Mouse (Mus musculus) intestine, embryonic 15.5 days (tissue): ENCODE measurements around the gene Hmbs. TPM values are rescaled to one million over a fixed set of nuclear protein-coding genes. Genes with fewer than 3 reads are reported as not detected.

Experiments used
- ATAC-seq: fragments of 200-750 bp; cut with Nextera tagmentation; 2 replicates; pipeline ENCODE4 v1.8.0; 2017; ENCODE audit warnings: moderate TSS enrichment, moderate library complexity
- H3K27ac ChIP-seq: fragments of 300-500 bp; sonication (generic); 2 replicates; pipeline ENCODE4 v1.5.1; 2015; ENCODE audit warnings: mild to moderate bottlenecking, inconsistent platforms
- H3K27me3 ChIP-seq: fragments of 300-500 bp; sonication (generic); replicated peaks from 2 replicates; pipeline ENCODE4 v1.6.1; 2015; ENCODE audit warnings: inconsistent platforms
- H3K36me3 ChIP-seq: fragments of 300-500 bp; sonication (generic); 2 replicates; pipeline ENCODE4 v1.6.1; 2015; ENCODE audit warnings: inconsistent platforms
- H3K4me1 ChIP-seq: fragments of 300-500 bp; sonication (generic); replicated peaks from 2 replicates; pipeline ENCODE4 v1.6.1; 2015; ENCODE audit warnings: inconsistent platforms
- H3K4me2 ChIP-seq: fragments of 300-500 bp; sonication (generic); replicated peaks from 2 replicates; pipeline ENCODE4 v1.6.1; 2015; ENCODE audit warnings: mild to moderate bottlenecking, inconsistent platforms
- H3K4me3 ChIP-seq: fragments of 300-500 bp; sonication (generic); replicated peaks from 2 replicates; pipeline ENCODE4 v1.5.1; 2015; ENCODE audit warnings: inconsistent platforms
- H3K9ac ChIP-seq: fragments of 300-500 bp; sonication (generic); 2 replicates; pipeline ENCODE4 v1.6.1; 2015; ENCODE audit warnings: inconsistent platforms
- H3K9me3 ChIP-seq: fragments of 300-500 bp; sonication (generic); 2 replicates; pipeline ENCODE4 v1.6.1; 2016; ENCODE audit warnings: inconsistent platforms
- WGBS: fragments of 180-500 bp; shearing (Covaris S2); methylation state at CpG from one replicate; pipeline ENCODE4 v1.1.7; 2015; 5-methylcytosine and 5-hydroxymethylcytosine counted together
- polyA plus RNA-seq: library from polyadenylated mRNA; unstranded; fragments of >200 nt; fragmentation: Nextera tagmentation; extraction: Ambion mirVana; gene quantifications from 2 replicates; pipeline ENCODE4 v1.2.1, GENCODE M21; 2015

The Hmbs gene
- polyA plus RNA-seq, 1 experiment from 2014 or later = 128 TPM

DNA sequence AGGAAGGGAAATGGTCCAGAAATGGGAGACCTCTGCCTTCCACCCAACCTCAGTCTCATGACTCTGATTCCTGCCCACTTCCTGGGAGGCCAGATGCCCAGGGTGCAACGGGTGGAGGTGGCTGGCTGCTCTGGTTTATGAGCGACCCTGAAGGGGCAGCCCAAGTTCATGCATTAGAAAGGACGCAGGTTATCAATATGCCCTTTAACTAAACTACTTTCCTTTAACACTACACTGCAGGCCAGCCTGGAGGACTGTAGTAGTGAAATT lies 25.3 kb downstream of the Hmbs start:
- peak overlapping the region; percentile 97 for H3K4me3 ChIP-seq
- peaks cover 16% of the 10 kb centered on the region for H3K36me3 ChIP-seq
- no peaks in the 10 kb centered on the region for H3K9me3 ChIP-seq
- peak overlapping the region; percentile 86 for H3K4me2 ChIP-seq
- H3K27me3 ChIP-seq = no peaks in the 10 kb centered on the region
- no peak for ATAC-seq
- WGBS = 26% methylated on average over 3 of the region's 3 CpGs
- H3K9ac ChIP-seq = peak overlapping the region; percentile 83
- peaks cover 25% of the 10 kb centered on the region for H3K4me1 ChIP-seq
- H3K27ac ChIP-seq = peak overlapping the region; percentile 55

DNA sequence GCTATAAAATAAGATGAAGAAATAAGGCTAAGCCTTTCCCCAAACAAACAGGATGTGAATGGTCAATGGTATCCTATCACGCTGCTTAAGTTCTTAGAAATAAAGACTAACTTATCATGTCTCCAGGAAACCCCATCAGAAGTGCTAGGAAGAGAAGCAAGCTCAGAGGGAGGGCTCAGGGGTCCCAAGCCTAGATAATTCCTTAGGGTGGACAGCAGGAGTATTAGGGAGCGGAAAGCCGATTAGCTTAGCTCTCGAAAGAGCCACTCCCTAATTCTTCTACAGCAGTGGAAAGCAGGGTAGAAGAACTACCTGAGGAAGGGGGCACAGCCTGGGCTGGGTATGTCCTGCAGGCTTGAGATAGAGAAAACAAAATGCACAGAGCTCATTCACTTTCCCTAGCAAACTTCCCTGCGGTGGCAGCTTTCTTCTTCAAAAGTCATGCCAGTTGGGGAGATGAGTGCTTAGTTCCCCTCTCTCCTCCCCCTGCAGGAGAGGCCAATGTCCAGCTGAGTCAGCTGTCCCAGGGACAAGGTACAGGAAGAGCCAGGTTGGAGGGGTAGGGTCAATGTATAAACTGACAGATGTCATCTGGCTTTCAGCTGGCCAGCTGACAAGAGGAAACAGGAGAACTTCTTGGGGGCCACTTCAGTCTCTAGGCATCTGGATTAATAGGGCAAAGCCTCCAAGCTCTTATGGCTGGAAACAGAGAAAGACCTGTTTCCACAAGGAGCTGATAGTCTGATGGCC lies 25.8 kb downstream of the Hmbs start:
- peak overlapping the region; percentile 97 for H3K4me3 ChIP-seq
- peaks cover 21% of the 10 kb centered on the region for H3K36me3 ChIP-seq
- ATAC-seq = peak; percentile 21; the same call in 1 of the 2 replicates
- peaks cover 25% of the 10 kb centered on the region for H3K4me1 ChIP-seq
- H3K4me2 ChIP-seq = peak overlapping the region; percentile 86
- H3K9ac ChIP-seq = peak overlapping the region; percentile 83; the same call in 1 of the 2 replicates
- H3K27me3 ChIP-seq = no peaks in the 10 kb centered on the region
- 55% methylated on average over 5 of the region's 5 CpGs for WGBS
- H3K27ac ChIP-seq = peak overlapping the region; percentile 55; the same call in 1 of the 2 replicates
- H3K9me3 ChIP-seq = no peaks in the 10 kb centered on the region

DNA sequence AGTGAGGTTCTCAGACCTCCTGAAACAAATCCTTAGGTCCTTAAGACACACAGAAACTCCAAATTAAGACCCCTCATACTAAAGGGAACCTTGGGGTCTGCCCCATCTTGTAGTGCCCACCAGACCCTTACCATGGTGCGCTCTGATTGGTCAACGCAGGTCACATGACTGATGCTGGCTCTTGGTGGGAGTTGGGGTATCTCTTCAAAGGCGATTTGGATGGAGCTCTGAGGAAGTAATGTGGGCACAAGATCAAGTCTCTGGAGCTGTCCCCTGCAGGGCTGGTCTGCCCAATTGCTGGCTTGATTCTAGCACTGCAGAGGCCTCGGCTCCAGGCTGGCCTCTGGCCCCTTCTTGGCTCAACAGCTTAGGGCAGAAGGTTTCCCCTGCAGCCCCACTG lies 26.6 kb downstream of the Hmbs start:
- Histone ChIP-seq H3K36me3 (peaks cover 24% of the 10 kb centered on the region), H3K27ac (no peak overlapping the region), H3K4me2 (peak overlapping the region; percentile 86; the same call in 1 of the 2 replicates), H3K27me3 (no peaks in the 10 kb centered on the region), H3K4me1 (peaks cover 25% of the 10 kb centered on the region), H3K4me3 (no peak overlapping the region), H3K9ac (no peak overlapping the region), H3K9me3 (no peaks in the 10 kb centered on the region)
- 71% methylated on average over 4 of the region's 4 CpGs for WGBS
- no peak for ATAC-seq

DNA sequence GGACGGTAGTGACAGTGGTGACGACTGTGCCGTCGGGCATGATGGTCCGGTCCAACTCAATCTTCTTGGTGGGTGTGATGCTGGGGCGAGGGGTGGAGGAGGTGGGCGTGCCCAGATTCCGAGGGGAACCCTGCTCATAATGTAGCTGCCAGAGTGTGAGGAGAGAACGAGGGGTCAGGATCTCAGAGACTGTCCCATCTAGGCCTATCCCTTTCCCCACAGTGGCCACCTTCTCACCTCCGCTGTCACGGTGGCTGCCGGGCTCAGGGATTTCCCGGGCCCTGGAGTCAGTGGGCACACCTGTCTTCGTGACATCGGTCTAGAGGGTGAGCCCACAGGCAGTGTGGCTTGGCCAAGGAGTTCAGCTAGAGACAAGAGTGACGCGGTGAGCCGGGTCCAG lies 29.1 kb downstream of the Hmbs start:
- Histone ChIP-seq H3K4me3 (no peak overlapping the region), H3K9ac (no peak overlapping the region), H3K4me1 (peaks cover 30% of the 10 kb centered on the region), H3K4me2 (no peak overlapping the region), H3K27ac (no peak overlapping the region), H3K27me3 (no peaks in the 10 kb centered on the region), H3K36me3 (peaks cover 24% of the 10 kb centered on the region), H3K9me3 (no peaks in the 10 kb centered on the region)
- WGBS = 91% methylated on average over 18 of the region's 18 CpGs
- ATAC-seq = no peak

DNA sequence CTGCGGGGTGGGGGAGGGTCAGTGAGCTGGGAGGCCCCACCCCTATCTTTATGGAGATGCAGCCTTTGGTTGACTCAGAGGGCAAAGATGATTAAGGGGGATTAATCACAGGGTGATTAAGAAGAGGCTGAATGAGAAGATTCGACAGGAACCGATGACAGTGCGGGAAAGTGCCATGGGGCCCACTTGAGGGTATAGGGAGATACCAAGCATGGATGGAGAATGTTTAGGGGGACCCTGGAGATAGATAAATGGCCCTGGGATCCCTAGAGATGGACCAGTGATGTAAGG lies 29.8 kb downstream of the Hmbs start:
- Histone ChIP-seq H3K4me2 (no peak overlapping the region), H3K27ac (no peak overlapping the region), H3K27me3 (no peaks in the 10 kb centered on the region), H3K4me1 (peaks cover 28% of the 10 kb centered on the region), H3K36me3 (peaks cover 24% of the 10 kb centered on the region), H3K9me3 (no peaks in the 10 kb centered on the region), H3K4me3 (no peak overlapping the region), H3K9ac (no peak overlapping the region)
- ATAC-seq = no peak
- 71% methylated on average over 4 of the region's 4 CpGs for WGBS

DNA sequence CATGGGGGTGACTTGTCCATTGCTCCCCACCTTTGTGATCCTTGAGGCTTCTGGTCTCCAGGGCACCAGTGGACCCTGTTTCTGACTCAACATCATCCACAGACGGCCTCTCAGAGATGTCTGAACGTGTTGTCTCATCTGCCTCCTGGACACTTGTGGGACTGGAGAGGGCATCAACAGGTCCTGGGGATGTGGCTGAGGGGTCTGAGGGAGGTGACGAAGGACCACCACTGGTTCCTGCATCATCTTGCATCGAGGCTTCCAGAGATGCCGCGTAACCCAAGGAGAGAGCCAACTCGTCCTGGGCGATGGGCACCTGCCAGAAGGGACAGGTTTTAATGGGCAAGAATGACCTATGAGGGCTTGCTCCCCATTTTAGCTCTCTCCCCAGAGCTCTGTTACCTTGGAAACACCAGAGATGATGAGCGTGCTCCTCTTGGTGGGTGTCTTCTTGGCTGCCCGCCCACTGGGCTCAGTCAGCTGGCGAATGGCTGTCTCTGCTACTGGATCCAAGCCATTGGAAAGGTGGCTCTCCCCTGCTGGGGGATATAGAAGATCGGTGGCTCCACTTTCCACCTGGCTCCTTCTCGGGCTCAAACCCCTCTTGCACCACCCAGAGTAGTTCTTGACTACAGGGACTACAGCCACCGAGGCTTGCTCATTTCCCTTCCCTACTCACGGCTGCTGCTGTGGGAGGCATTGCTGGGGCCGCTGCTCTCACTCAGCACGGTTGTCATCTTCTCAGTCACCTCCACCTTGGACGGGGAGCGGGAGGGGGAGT lies 30.4 kb downstream of the Hmbs start:
- ATAC-seq = no peak
- Histone ChIP-seq H3K36me3 (peaks cover 24% of the 10 kb centered on the region), H3K27ac (no peak overlapping the region), H3K9me3 (no peaks in the 10 kb centered on the region), H3K9ac (no peak overlapping the region), H3K4me1 (peaks cover 23% of the 10 kb centered on the region), H3K4me3 (no peak overlapping the region), H3K4me2 (no peak overlapping the region), H3K27me3 (no peaks in the 10 kb centered on the region)
- 79% methylated on average over 19 of the region's 19 CpGs for WGBS

DNA sequence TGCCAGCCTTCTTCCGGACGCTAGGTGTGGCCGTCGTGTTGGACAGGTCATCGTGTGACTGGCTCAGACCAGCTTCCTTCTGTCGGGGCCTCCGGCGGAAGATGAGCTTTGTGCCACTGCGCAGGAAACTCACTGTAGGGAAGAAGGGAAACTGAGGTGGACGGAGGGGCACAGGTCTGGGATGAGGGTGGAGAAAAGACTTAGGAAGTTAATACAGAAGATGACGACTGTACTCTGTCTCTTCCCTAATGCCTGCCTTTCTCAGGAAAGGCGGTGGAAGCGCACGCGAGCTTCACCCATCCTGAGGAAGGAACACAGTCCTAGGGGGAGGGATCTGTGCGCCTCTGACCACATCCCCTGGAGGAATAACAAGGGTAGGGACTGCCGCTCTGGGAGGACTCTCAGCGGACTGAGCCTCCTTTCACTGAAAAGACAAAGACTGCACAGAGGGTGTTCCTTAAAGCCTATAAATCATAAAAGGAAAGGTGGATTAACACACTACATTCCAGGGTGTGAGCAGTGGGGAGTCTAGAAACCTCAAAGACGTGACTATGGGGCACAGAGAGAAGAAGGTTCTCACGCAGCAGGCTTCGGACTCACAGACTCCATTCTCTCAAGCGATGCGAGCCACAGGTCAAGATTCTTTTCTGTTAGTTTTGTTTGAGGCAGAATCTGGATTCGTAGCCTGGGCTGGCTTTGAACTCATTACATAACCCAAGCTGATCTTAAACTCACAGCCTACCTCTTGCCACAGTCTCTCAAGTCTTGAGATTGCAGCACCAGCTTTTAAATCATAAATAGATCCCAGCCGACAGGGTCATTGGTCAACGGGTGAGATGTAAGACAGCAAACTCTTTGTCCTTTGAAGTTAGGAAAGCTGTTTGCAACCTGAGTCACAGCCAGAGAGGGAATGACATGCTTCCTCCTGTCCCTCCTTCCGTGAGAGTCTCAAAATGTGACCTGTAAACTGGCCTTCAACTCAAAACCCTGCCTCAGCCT lies 32.6 kb downstream of the Hmbs start:
- peak overlapping the region; percentile 50 for H3K4me2 ChIP-seq
- H3K9ac ChIP-seq = peak overlapping the region; percentile 14; the same call in 1 of the 2 replicates
- peak; percentile 79 for ATAC-seq
- peaks cover 22% of the 10 kb centered on the region for H3K36me3 ChIP-seq
- no peaks in the 10 kb centered on the region for H3K9me3 ChIP-seq
- H3K27me3 ChIP-seq = no peaks in the 10 kb centered on the region
- peaks cover 11% of the 10 kb centered on the region for H3K4me1 ChIP-seq
- 0 out of 2 replicates have a peak overlapping the region, but pooled peaks have one; percentile 5 for H3K27ac ChIP-seq
- 0 out of 2 replicates have a peak overlapping the region, but pooled peaks have one; percentile 4 for H3K4me3 ChIP-seq
- 13% methylated on average over 27 of the region's 27 CpGs for WGBS

DNA sequence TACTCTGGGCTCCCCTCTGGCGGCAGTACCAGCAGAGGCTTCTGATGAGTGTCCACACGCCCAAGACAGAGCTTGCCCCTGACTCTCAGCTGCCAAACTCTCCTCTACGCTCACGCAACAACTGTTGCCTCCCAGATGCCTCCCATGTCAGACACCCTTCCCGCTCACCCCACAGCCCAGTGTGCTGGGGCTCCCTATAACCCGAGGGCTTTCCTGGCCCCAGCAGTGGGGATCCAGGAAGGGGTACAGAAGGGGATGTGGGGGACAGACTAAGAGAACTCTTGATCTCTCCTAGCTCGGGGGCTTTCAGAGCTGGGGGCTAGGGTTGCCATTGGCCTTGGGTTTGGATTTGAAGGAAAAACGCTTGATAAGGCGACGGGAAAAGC lies 33.3 kb downstream of the Hmbs start:
- Histone ChIP-seq H3K4me1 (peaks cover 11% of the 10 kb centered on the region), H3K27me3 (no peaks in the 10 kb centered on the region), H3K9me3 (no peaks in the 10 kb centered on the region), H3K27ac (0 out of 2 replicates have a peak overlapping the region, but pooled peaks have one; percentile 5), H3K4me3 (0 out of 2 replicates have a peak overlapping the region, but pooled peaks have one; percentile 4), H3K36me3 (peaks cover 19% of the 10 kb centered on the region), H3K4me2 (peak overlapping the region; percentile 50), H3K9ac (0 out of 2 replicates have a peak overlapping the region, but pooled peaks have one; percentile 14)
- WGBS = 41% methylated on average over 10 of the region's 10 CpGs
- ATAC-seq = no peak; the same call in 1 of the 2 replicates

DNA sequence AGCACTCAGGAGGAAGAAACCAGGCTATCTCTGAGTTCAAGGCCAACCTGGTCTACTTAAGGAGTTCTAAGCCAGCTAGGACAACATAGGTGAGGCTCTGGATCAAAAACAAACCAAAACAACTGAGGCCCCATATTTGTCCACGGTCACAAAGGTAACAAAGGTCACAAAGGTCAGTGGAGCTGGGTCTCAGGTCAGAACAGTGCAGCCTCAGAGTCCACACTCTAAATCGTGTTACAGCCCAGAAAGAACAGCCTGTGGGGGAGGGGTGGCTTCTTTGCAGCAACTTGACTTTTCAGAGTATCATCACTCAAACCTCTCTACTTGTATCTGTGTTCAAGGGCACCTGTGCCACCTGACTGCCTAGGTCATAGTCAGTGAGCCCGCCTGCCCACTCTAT lies 34.3 kb downstream of the Hmbs start:
- H3K36me3 ChIP-seq = peaks cover 12% of the 10 kb centered on the region
- no peak overlapping the region for H3K4me2 ChIP-seq
- no peak overlapping the region for H3K27ac ChIP-seq
- no peak overlapping the region for H3K4me3 ChIP-seq
- no peaks in the 10 kb centered on the region for H3K9me3 ChIP-seq
- no peaks in the 10 kb centered on the region for H3K27me3 ChIP-seq
- peaks cover 11% of the 10 kb centered on the region for H3K4me1 ChIP-seq
- no peak for ATAC-seq
- 56% methylated on average over 3 of the region's 3 CpGs for WGBS
- H3K9ac ChIP-seq = no peak overlapping the region

DNA sequence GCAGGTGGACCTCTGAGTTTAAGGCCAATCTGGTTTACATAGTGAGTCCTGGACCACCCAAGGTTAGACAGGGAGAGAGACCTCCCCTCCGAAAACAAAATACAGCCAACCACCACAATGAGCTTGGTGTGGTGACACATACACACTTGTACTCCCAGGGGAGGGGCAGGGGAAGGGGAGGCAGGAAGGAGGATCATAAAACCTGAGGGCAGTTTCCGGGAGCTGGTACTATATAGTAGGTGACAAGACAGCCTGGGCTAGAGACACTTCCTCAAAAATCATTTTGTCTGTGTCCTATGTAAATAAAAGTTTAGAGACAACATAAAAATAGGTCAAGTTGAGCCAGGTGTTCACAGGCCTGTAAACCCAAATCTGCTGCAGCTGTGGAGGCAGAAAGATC lies 36.8 kb downstream of the Hmbs start:
- peaks cover 17% of the 10 kb centered on the region for H3K4me1 ChIP-seq
- peaks cover 3% of the 10 kb centered on the region; the same call in 1 of the 2 replicates for H3K36me3 ChIP-seq
- no peak overlapping the region for H3K27ac ChIP-seq
- no peak overlapping the region for H3K4me2 ChIP-seq
- WGBS = 69% methylated on average over 2 of the region's 2 CpGs
- H3K9ac ChIP-seq = no peak overlapping the region
- no peak overlapping the region for H3K4me3 ChIP-seq
- no peak for ATAC-seq
- no peaks in the 10 kb centered on the region for H3K9me3 ChIP-seq
- H3K27me3 ChIP-seq = no peaks in the 10 kb centered on the region

DNA sequence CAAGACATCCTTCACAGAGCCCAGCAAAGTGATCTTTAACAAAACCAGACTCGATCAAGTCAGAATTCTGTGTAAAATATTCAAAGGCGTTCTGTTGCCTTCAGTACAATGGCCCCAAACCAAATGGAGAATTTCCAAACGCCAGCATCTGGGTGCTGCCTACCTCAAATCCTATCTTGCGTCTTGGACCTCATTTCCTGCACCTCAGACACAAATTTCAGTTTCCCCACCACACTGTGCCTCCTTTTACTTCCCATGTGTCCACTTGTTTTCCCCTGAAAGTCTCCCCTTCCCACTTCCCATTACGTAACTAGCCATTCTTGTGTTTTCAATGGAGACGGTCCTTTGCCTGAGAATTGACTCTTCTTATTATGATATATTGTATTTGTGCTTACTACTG lies 37.5 kb downstream of the Hmbs start:
- Histone ChIP-seq H3K4me2 (no peak overlapping the region), H3K9ac (no peak overlapping the region), H3K4me1 (peaks cover 15% of the 10 kb centered on the region), H3K36me3 (peaks cover 3% of the 10 kb centered on the region; the same call in 1 of the 2 replicates), H3K27me3 (no peaks in the 10 kb centered on the region), H3K4me3 (no peak overlapping the region), H3K27ac (no peak overlapping the region), H3K9me3 (no peaks in the 10 kb centered on the region)
- 89% methylated on average over 6 of the region's 6 CpGs for WGBS
- ATAC-seq = no peak
